Mouse (Mus musculus) hindbrain, embryonic 16.5 days (tissue): ENCODE measurements at regions not wholly inside any gene's neighbourhood (a gene's known extent, or its start where the extent isn't known, plus 50 kb on each side); places are given as distances from the start of the nearest gene placed in this dataset.
A peak's percentile ranks its signal among the peaks of the same experiment; 100 is the strongest.

ENCODE experiments used
- ATAC-seq: fragments of 200-750 bp; cut with Nextera tagmentation; 2 replicates; pipeline ENCODE4 v1.8.0; 2017; ENCODE audit warnings: moderate TSS enrichment, moderate library complexity
- H3K27ac ChIP-seq: fragments of 300-500 bp; sonication (generic); 2 replicates; pipeline ENCODE4 v1.5.1; 2014; ENCODE audit warnings: low read depth, mild to moderate bottlenecking, control low read depth, low read length, moderate library complexity
- H3K27me3 ChIP-seq: fragments of 300-500 bp; sonication (generic); replicated peaks from 2 replicates; pipeline ENCODE4 v1.6.1; 2014; ENCODE audit warnings: low read length; ENCODE audit not compliant: control insufficient read depth, insufficient read depth
- H3K36me3 ChIP-seq: fragments of 300-500 bp; sonication (generic); 2 replicates; pipeline ENCODE4 v1.6.1; 2014; ENCODE audit warnings: mild to moderate bottlenecking, low read length, moderate library complexity, mixed read lengths; ENCODE audit not compliant: control insufficient read depth, insufficient read depth
- H3K4me1 ChIP-seq: fragments of 300-500 bp; sonication (generic); 2 replicates; pipeline ENCODE4 v1.6.1; 2014; ENCODE audit warnings: low read depth, low read length; ENCODE audit not compliant: control insufficient read depth, insufficient read depth
- H3K4me2 ChIP-seq: fragments of 300-500 bp; sonication (generic); 2 replicates; pipeline ENCODE4 v1.6.1; 2014; ENCODE audit warnings: mild to moderate bottlenecking, low read length, control low read depth, moderate library complexity
- H3K4me3 ChIP-seq: fragments of 300-500 bp; sonication (generic); 2 replicates; pipeline ENCODE4 v1.5.1; 2014; ENCODE audit warnings: mild to moderate bottlenecking, low read length, control low read depth, moderate library complexity
- H3K9ac ChIP-seq: fragments of 300-500 bp; sonication (generic); 2 replicates; pipeline ENCODE4 v1.6.1; 2014; ENCODE audit warnings: low read depth, mild to moderate bottlenecking, control low read depth, low read length, moderate library complexity
- H3K9me3 ChIP-seq: fragments of 300-500 bp; sonication (generic); 2 replicates; pipeline ENCODE4 v1.6.1; 2014; ENCODE audit warnings: mild to moderate bottlenecking, low read length, moderate library complexity; ENCODE audit not compliant: control insufficient read depth
- WGBS: fragments of 180-500 bp; shearing (Covaris S2); extraction: QIAGEN DNeasy Blood & Tissue Kit; methylation state at CpG from one replicate; pipeline ENCODE4 v1.1.7; 2014; 5-methylcytosine and 5-hydroxymethylcytosine counted together

- Histone ChIP-seq H3K4me1 (no peaks in the 10 kb centered on the region), H3K27me3 (no peaks in the 10 kb centered on the region), H3K4me3 (no peak overlapping the region), H3K27ac (no peak overlapping the region), H3K9ac (no peak overlapping the region), H3K4me2 (no peak overlapping the region), H3K9me3 (no peaks in the 10 kb centered on the region), H3K36me3 (no peaks in the 10 kb centered on the region)
- WGBS, result 86% methylated on average over 2 of the region's 2 CpGs
- no peak for ATAC-seq
Measured at GRCm38 (mm10) chr10:71798638-71799037, 451.1 kb downstream of the Ipmk start.

GRCm38 (mm10) chr10:71802457-71802856 is 454.9 kb downstream of the Ipmk start:
- Histone ChIP-seq H3K4me3 (no peak overlapping the region), H3K4me1 (no peaks in the 10 kb centered on the region), H3K36me3 (no peaks in the 10 kb centered on the region), H3K9ac (no peak overlapping the region), H3K27ac (no peak overlapping the region), H3K4me2 (no peak overlapping the region), H3K9me3 (no peaks in the 10 kb centered on the region), H3K27me3 (no peaks in the 10 kb centered on the region)
- 70% methylated on average over 3 of the region's 3 CpGs for WGBS
- ATAC-seq, result no peak

GRCm38 (mm10) chr10:71832633-71833032 is 485.1 kb downstream of the Ipmk start:
- no peak for ATAC-seq
- no peak overlapping the region for H3K27ac ChIP-seq
- H3K9me3 ChIP-seq, result no peaks in the 10 kb centered on the region
- H3K27me3 ChIP-seq, result no peaks in the 10 kb centered on the region
- no peaks in the 10 kb centered on the region for H3K36me3 ChIP-seq
- H3K4me3 ChIP-seq, result no peak overlapping the region
- 65% methylated on average over 2 of the region's 2 CpGs for WGBS
- no peak overlapping the region for H3K9ac ChIP-seq
- H3K4me2 ChIP-seq, result no peak overlapping the region
- no peaks in the 10 kb centered on the region for H3K4me1 ChIP-seq

GRCm38 (mm10) chr10:71835018-71835417 is 487.5 kb downstream of the Ipmk start:
- Histone ChIP-seq H3K36me3 (no peaks in the 10 kb centered on the region), H3K9me3 (no peaks in the 10 kb centered on the region), H3K27me3 (no peaks in the 10 kb centered on the region), H3K27ac (no peak overlapping the region), H3K9ac (no peak overlapping the region), H3K4me1 (no peaks in the 10 kb centered on the region), H3K4me3 (no peak overlapping the region), H3K4me2 (no peak overlapping the region)
- WGBS, result 56% methylated on average over 1 of the region's 1 CpGs
- ATAC-seq, result no peak

- no peak overlapping the region for H3K27ac ChIP-seq
- ATAC-seq, result 0 out of 2 replicates have a peak, but pooled peaks have one; percentile 34
- 66% methylated on average over 4 of the region's 4 CpGs for WGBS
Measured at GRCm38 (mm10) chr10:71857089-71857488, 509.5 kb downstream of the Ipmk start.

GRCm38 (mm10) chr10:71857518-71857973 is 510.0 kb downstream of the Ipmk start:
- Histone ChIP-seq H3K27me3 (no peaks in the 10 kb centered on the region), H3K27ac (no peak overlapping the region), H3K4me2 (peak overlapping the region; percentile 37), H3K9ac (no peak overlapping the region), H3K9me3 (no peaks in the 10 kb centered on the region), H3K4me3 (no peak overlapping the region), H3K4me1 (no peaks in the 10 kb centered on the region), H3K36me3 (no peaks in the 10 kb centered on the region)
- peak; percentile 90 for ATAC-seq
- WGBS, result 8% methylated on average over 8 of the region's 8 CpGs

More at GRCm38 (mm10) chr10:71857089-71857488, 509.5 kb downstream of the Ipmk start:
- Histone ChIP-seq H3K4me2 (no peak overlapping the region), H3K9me3 (no peaks in the 10 kb centered on the region), H3K27me3 (no peaks in the 10 kb centered on the region), H3K36me3 (no peaks in the 10 kb centered on the region), H3K4me3 (no peak overlapping the region), H3K4me1 (no peaks in the 10 kb centered on the region), H3K9ac (no peak overlapping the region)

- H3K27ac ChIP-seq, result no peak overlapping the region
- no peak overlapping the region for H3K4me3 ChIP-seq
- no peak for ATAC-seq
- H3K4me2 ChIP-seq, result no peak overlapping the region
- no peaks in the 10 kb centered on the region for H3K9me3 ChIP-seq
- no peaks in the 10 kb centered on the region for H3K4me1 ChIP-seq
- H3K27me3 ChIP-seq, result no peaks in the 10 kb centered on the region
- no peak overlapping the region for H3K9ac ChIP-seq
- 63% methylated on average over 2 of the region's 2 CpGs for WGBS
- no peaks in the 10 kb centered on the region for H3K36me3 ChIP-seq
Measured at GRCm38 (mm10) chr10:71893726-71894125, 546.2 kb downstream of the Ipmk start.

- Histone ChIP-seq H3K4me1 (no peaks in the 10 kb centered on the region), H3K27ac (no peak overlapping the region), H3K9ac (no peak overlapping the region), H3K36me3 (no peaks in the 10 kb centered on the region), H3K9me3 (no peaks in the 10 kb centered on the region), H3K27me3 (no peaks in the 10 kb centered on the region), H3K4me2 (no peak overlapping the region), H3K4me3 (no peak overlapping the region)
- 83% methylated on average over 4 of the region's 4 CpGs for WGBS
- no peak for ATAC-seq
Measured at GRCm38 (mm10) chr10:71905029-71905428, 557.5 kb downstream of the Ipmk start.
